Mouse (Mus musculus) myocyte (in vitro differentiated cells): ENCODE results near the gene Tmc6. TPM values are rescaled to one million over a fixed set of nuclear protein-coding genes. Genes with fewer than 3 reads are reported as not detected.

Experiments
- H3K27me3 ChIP-seq: one replicate; pipeline ENCODE4 v1.6.1; 2011; ENCODE audit not compliant: control insufficient read depth, insufficient read depth, insufficient read length
- H3K36me3 ChIP-seq: one replicate; pipeline ENCODE4 v1.6.1; 2011; ENCODE audit not compliant: control insufficient read depth, insufficient read depth
- H3K4me2 ChIP-seq: one replicate; pipeline ENCODE4 v1.6.1; 2011; ENCODE audit warnings: low read depth, control low read depth
- H3K4me3 ChIP-seq: one replicate; pipeline ENCODE4 v1.5.1; 2011; ENCODE audit warnings: mild to moderate bottlenecking, control low read depth, moderate library complexity
- H3K79me2 ChIP-seq: one replicate; pipeline ENCODE4 v1.6.1; 2011; ENCODE audit not compliant: control insufficient read depth, insufficient read depth
- H3ac ChIP-seq: one replicate; pipeline ENCODE4 v1.6.1; 2011; ENCODE audit not compliant: control insufficient read depth, insufficient read length
- CEBPB ChIP-seq: IDR thresholded peaks from 2 replicates; pipeline ENCODE4 v1.6.1; 2011; ENCODE audit warnings: mild to moderate bottlenecking, moderate library complexity; ENCODE audit not compliant: poor library complexity, insufficient read depth, severe bottlenecking
- E2F4 ChIP-seq: IDR thresholded peaks from one replicate; pipeline ENCODE4 v1.6.1; 2011; ENCODE audit warnings: mild to moderate bottlenecking, control low read depth, moderate library complexity; ENCODE audit not compliant: insufficient read depth
- MAX ChIP-seq: IDR thresholded peaks from one replicate; pipeline ENCODE4 v1.6.1; 2011; ENCODE audit warnings: low read depth, mild to moderate bottlenecking, control low read depth
- MYOD1 ChIP-seq, 3 experiments: IDR thresholded peaks; one replicate each; pipeline ENCODE4 v1.6.1; 2011; ENCODE audit warnings: control low read depth in 2 of 3, low read depth in 2 of 3, mild to moderate bottlenecking in 2 of 3, moderate library complexity in 1 of 3; ENCODE audit not compliant: insufficient read length in 2 of 3, control insufficient read depth in 1 of 3
- MYOG ChIP-seq, 3 experiments: IDR thresholded peaks; one replicate each; pipeline ENCODE4 v1.6.1; 2011; ENCODE audit warnings: control low read depth in 2 of 3, low read depth in 2 of 3, mild to moderate bottlenecking in 2 of 3; ENCODE audit not compliant: insufficient read length in 2 of 3, control insufficient read depth in 1 of 3, insufficient read depth in 1 of 3
- POLR2A ChIP-seq: IDR thresholded peaks from one replicate; pipeline ENCODE4 v1.6.1; 2011; ENCODE audit warnings: low read depth, mild to moderate bottlenecking, control low read depth, moderate library complexity; ENCODE audit not compliant: insufficient read length
- POLR2AphosphoS2 ChIP-seq: IDR thresholded peaks from one replicate; pipeline ENCODE4 v1.6.1; 2011; ENCODE audit warnings: low read depth, control low read depth; ENCODE audit not compliant: insufficient read length
- REST ChIP-seq: IDR thresholded peaks from one replicate; pipeline ENCODE4 v1.6.1; 2011; ENCODE audit warnings: mild to moderate bottlenecking, control low read depth, moderate library complexity; ENCODE audit not compliant: insufficient read depth, insufficient read length
- SRF ChIP-seq: IDR thresholded peaks from one replicate; pipeline ENCODE4 v1.6.1; 2011; ENCODE audit warnings: low read depth; ENCODE audit not compliant: control insufficient read depth, insufficient read length
- TCF12 ChIP-seq: IDR thresholded peaks from one replicate; pipeline ENCODE4 v1.6.1; 2011; ENCODE audit warnings: mild to moderate bottlenecking, control low read depth; ENCODE audit not compliant: poor library complexity, insufficient read depth, severe bottlenecking
- TCF3 ChIP-seq: IDR thresholded peaks from one replicate; pipeline ENCODE4 v1.6.1; 2011; ENCODE audit warnings: low read depth, control low read depth; ENCODE audit not compliant: insufficient read length
- USF1 ChIP-seq: IDR thresholded peaks from one replicate; pipeline ENCODE4 v1.6.1; 2011; ENCODE audit warnings: low read depth, mild to moderate bottlenecking, control low read depth, moderate library complexity
- polyA plus RNA-seq: library from polyadenylated mRNA; unstranded; fragments of >200 nt; fragmentation: generic; extraction: Trizol; gene quantifications from one replicate; pipeline ENCODE4 v1.2.1, GENCODE M21; 2012; ENCODE audit warnings: missing spikeins

The Tmc6 gene
- polyA plus RNA-seq, 1 experiment: 51.9 TPM

DNA sequence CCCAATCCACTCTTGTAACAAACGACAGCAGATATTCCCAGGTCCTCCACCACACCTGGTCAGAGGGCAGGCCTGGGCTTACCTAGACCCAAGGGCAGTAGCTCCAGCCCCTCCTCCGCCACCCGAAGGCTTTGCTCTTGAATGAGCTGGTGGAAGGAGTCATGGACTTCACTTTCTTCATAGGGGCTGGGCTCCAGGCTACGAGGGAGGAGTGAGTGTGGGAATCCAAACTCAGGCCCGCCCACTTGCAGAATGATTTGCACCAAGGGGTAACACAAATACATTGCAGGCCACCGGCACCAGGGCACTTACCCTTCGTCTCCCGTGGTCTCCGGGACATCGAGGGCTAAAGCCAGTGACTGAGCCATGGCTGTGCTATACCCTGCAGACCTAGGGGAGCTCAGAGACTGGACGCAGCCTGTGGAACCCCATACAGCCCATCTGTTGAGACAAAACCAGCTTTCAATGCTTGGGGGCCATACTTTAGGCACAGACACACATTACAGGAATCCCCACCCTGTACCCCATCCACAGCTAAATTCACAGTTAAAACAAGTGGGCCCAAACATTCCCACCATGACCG lies 3.1 kb downstream of the Tmc6 start:
- Histone ChIP-seq H3K4me3 (peak overlapping the region; percentile 59), H3K79me2 (no peaks in the 10 kb centered on the region), H3K27me3 (no peaks in the 10 kb centered on the region), H3K4me2 (peak overlapping the region; percentile 94), H3ac (peak overlapping the region; percentile 29), H3K36me3 (peaks cover 9% of the 10 kb centered on the region)
- peak; percentile 25 for TF ChIP-seq POLR2A
- TF ChIP-seq MYOD1 (IDR thresholded peaks at IDR 0.05; ENCODE audit: control insufficient read depth in 1 of 3, insufficient read length in 2 of 3, low read depth in 2 of 3): no peak

DNA sequence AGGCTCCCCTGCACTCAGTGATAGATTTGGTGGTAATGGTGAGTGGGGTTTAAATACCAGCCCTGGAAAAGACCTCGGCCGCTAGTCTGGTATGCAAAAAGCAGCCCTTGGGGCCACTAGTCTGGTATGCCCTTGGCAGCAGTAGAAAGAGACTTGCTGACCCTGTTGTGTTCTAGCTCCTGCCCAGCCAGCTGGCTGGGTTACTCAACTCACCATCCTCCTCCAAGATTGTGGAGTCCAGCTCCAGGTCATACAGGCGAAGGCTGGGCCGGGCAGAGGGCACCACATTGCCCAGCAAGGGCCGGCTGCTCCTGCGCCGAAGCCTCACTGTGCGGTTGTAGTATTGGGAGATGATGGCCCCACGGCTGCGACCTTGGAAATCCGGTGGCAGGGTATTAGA lies 4.0 kb downstream of the Tmc6 start:
- H3K4me2 ChIP-seq: no peak overlapping the region

DNA sequence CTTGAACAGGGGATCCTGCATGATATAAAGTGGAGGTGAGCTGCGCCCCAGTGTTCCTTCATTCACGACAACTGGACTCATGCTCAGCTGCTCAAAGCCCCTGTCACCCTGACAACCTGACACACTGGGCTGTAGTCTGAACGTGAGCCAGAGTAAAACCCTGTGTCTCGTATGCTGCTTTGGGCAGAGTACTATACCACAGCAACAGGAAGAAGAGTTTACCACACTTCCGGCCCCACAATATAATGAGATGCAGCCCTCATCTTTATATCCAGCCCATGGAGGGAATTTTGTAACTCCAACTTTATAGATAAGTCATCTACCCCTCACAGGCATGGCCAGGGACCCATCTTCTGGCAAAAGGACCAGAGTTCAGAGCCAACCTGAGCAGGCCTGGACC lies 4.9 kb downstream of the Tmc6 start:
- Histone ChIP-seq H3K36me3 (peaks cover 10% of the 10 kb centered on the region), H3K79me2 (no peaks in the 10 kb centered on the region)

More for the DNA sequence above, 4.0 kb downstream of the Tmc6 start:
- Histone ChIP-seq H3K79me2 (no peaks in the 10 kb centered on the region), H3ac (no peak overlapping the region), H3K4me3 (no peak overlapping the region), H3K27me3 (no peaks in the 10 kb centered on the region), H3K36me3 (peaks cover 9% of the 10 kb centered on the region)
- TF ChIP-seq CEBPB (no peak), MYOG (IDR thresholded peaks at IDR 0.05; ENCODE audit: control insufficient read depth in 1 of 3, insufficient read depth in 1 of 3, insufficient read length in 2 of 3, low read depth in 2 of 3) (no peak), TCF12 (no peak), MAX (no peak), POLR2A (no peak), POLR2AphosphoS2 (no peak), SRF (no peak), USF1 (no peak), TCF3 (no peak)

DNA sequence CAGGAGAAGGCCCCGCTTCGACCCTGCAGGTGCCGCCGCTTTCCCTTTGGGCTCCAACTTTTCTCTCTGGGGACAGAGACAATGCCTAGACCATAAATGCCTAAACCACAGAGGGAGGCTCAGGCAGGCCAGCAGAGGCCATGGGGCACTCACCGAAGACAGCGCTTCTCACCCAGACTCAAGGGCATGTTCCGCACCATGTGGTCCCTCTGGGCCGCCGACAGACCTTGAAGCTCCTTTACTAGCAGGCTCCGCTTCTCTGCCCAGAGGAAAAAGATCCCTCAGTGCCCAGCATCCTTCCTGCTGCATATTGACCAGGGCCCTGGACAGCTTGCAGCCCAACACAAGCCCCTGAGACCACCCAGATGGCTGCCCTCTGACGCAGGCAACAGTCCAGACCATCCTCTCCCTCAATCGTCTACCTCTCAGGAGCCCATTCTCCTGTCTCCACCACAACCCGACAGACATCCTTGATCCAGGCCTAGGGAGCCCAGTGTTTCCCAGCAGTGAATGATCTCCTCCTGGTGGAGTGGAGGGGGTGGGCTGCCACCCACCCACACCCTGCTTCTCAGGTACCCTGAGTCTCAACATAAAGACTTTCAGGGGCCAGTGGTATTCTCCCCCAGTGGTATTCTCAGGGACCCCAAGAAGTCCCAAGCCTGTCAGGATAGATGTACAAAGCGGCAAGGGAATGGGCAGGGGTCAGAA lies 5.8 kb downstream of the Tmc6 start:
- TF ChIP-seq TCF12 (no peak), CEBPB (no peak)
- Histone ChIP-seq H3K4me2 (no peak overlapping the region), H3K36me3 (peaks cover 18% of the 10 kb centered on the region), H3K4me3 (no peak overlapping the region), H3K27me3 (no peaks in the 10 kb centered on the region), H3ac (no peak overlapping the region), H3K79me2 (no peaks in the 10 kb centered on the region)

More for the DNA sequence above, 4.9 kb downstream of the Tmc6 start:
- Histone ChIP-seq H3K4me3 (no peak overlapping the region), H3K27me3 (no peaks in the 10 kb centered on the region), H3K4me2 (no peak overlapping the region), H3ac (no peak overlapping the region)
- TF ChIP-seq MAX: no peak
- no peak for TF ChIP-seq E2F4
- no peak for TF ChIP-seq POLR2A
- TF ChIP-seq SRF: no peak
- TF ChIP-seq TCF3: no peak
- no peak for TF ChIP-seq USF1
- no peak for TF ChIP-seq REST
- no peak for TF ChIP-seq MYOD1 (IDR thresholded peaks at IDR 0.05; ENCODE audit: control insufficient read depth in 1 of 3, insufficient read length in 2 of 3, low read depth in 2 of 3)
- no peak for TF ChIP-seq MYOG (IDR thresholded peaks at IDR 0.05; ENCODE audit: control insufficient read depth in 1 of 3, insufficient read depth in 1 of 3, insufficient read length in 2 of 3, low read depth in 2 of 3)
- TF ChIP-seq CEBPB: no peak
- TF ChIP-seq POLR2AphosphoS2: no peak
- TF ChIP-seq TCF12: no peak

DNA sequence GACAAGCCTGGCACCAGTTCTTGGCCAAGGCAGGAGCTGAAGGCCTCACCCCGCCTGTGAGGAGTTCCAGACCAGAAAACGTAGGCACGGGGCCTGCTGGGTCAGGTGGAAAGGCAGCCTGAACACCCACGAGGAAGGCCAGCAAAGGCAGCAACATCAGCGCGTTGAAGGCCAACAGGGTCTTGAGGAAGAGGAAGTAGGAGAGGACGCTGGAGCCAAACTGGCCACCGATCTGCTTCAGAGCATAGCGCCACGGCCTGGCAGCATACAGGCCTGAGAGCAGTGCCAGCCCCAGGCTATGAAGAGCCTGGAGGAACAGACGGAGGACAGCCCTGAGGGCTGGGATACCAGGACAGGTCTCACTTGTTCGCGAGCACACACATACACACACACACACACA lies 6.5 kb downstream of the Tmc6 start:
- Histone ChIP-seq H3K79me2 (no peaks in the 10 kb centered on the region), H3K4me3 (no peak overlapping the region), H3K27me3 (no peaks in the 10 kb centered on the region), H3K36me3 (peaks cover 18% of the 10 kb centered on the region), H3K4me2 (no peak overlapping the region), H3ac (no peak overlapping the region)
- TF ChIP-seq MAX (no peak), CEBPB (no peak), USF1 (no peak), POLR2A (no peak)

DNA sequence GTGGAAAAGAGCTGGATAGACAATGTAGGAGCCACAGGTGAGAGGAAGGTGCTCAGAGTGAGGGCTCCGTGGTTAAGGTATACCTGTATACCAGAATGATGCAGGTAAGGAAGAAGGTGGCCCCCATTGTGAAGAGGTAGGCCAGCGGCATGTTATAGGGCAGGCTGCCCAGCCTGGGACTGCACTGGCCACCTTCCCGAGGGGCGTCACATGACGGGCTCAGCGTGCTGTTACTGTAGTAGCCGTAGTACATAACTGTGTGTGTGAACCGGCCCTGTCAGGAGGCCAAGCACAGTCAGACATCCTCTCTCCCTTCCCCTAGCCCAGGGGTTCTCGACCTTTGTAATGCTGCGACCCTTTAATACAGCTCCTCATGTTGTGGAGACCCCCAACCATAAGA lies 7.1 kb downstream of the Tmc6 start:
- H3K4me2 ChIP-seq: no peak overlapping the region
- TF ChIP-seq CEBPB: no peak
- H3ac ChIP-seq: no peak overlapping the region
- H3K4me3 ChIP-seq: no peak overlapping the region
- no peaks in the 10 kb centered on the region for H3K79me2 ChIP-seq
- peaks cover 18% of the 10 kb centered on the region for H3K36me3 ChIP-seq
- H3K27me3 ChIP-seq: no peaks in the 10 kb centered on the region
